Mouse (Mus musculus): ENCODE data around the gene Copb1.

DNA sequence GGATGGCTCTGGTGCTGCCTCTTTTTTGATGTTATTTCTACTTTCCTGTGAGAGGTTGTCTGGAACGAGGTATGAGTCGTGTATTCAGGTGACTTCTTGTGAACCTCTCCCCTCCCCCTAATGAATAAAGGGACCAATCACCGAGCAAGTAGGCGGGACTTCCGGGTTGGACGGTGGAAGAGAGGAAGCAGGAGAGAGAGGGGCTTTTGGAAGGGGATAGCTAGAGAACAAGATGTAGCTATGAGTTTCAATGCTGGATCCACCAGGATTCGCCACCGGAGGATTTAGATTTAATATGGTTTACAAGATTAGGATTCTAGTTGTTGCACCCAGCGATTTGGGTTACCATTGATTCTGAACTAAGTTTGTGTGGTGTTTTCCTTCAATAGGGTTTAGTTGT, 28.5 kb upstream of the Copb1 start:
- TF ChIP-seq POLR2A (IDR thresholded peaks at IDR 0.05; ENCODE audit: control insufficient read depth, extremely low read depth, insufficient read depth, low read length, poor library complexity) (no peak), CTCF (IDR thresholded peaks at IDR 0.05; ENCODE audit: borderline replicate concordance, control insufficient read depth, extremely low read depth, insufficient read depth, low read length, poor library complexity) (no peak)

All from thymus, adult 2 months (tissue).